Mouse (Mus musculus): Measurements from ENCODE around the gene Qsox2.

DNA sequence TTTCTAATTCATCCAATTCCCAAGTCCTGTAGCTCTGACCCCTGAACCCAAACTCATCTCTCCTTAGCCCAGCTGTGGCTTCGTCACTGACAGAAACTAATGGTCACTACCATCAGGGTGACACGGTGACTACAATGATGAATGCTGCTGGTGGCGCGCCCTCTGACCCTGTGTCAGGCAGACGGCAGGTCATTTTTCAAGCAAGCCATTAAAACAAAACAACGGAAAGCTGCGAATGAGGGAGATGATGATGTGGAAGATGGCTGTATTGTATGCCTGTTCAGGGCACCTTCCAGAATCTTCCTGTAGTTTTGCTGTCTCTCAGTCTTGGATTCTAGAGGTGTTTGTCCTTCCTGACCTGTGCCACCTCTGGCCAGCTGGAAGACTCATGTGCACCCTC, 49.1 kb upstream of the Qsox2 start:
- no peak for TF ChIP-seq CTCF (IDR thresholded peaks at IDR 0.05; ENCODE audit: borderline replicate concordance, control insufficient read depth, extremely low read depth, insufficient read depth, low read length, poor library complexity)
- TF ChIP-seq POLR2A (IDR thresholded peaks at IDR 0.05; ENCODE audit: control insufficient read depth, extremely low read depth, insufficient read depth, low read length, poor library complexity): no peak
